Mouse (Mus musculus) MEL (cell line): ENCODE results near the gene Ggcx. TPM values are rescaled to one million over a fixed set of nuclear protein-coding genes. Genes with fewer than 3 reads are reported as not detected.

Experiments
- DNase-seq: peaks from one replicate; pipeline ENCODE4 v3.0.0; 2011; ENCODE audit warnings: low read depth, low spot score
- H3K27ac ChIP-seq: 2 replicates; pipeline ENCODE4 v1.5.1; 2012; ENCODE audit warnings: low read depth, mild to moderate bottlenecking, control low read depth, low read length, moderate library complexity; ENCODE audit not compliant: control insufficient read depth
- H3K27me3 ChIP-seq, 2 experiments: fragments of 150-350 bp in 1 of 2; sonication (generic) in 1 of 2; 2 replicates each; pipeline ENCODE4 v1.6.1; 2012; ENCODE audit warnings: low read length in 2 of 2, mild to moderate bottlenecking in 2 of 2, improper control_type of control experiment in 1 of 2, moderate library complexity in 1 of 2; ENCODE audit not compliant: insufficient read depth in 2 of 2, control insufficient read depth in 1 of 2
- H3K36me3 ChIP-seq, 2 experiments: 2 replicates each; pipeline ENCODE4 v1.6.1; 2012 to 2014; ENCODE audit warnings: low read length in 2 of 2, improper control_type of control experiment in 1 of 2, inconsistent platforms in 1 of 2, mild to moderate bottlenecking in 1 of 2; ENCODE audit not compliant: insufficient read depth in 2 of 2, control insufficient read depth in 1 of 2
- H3K4me1 ChIP-seq, 2 experiments: fragments of 150-350 bp in 1 of 2; sonication (generic) in 1 of 2; 2 replicates each; pipeline ENCODE4 v1.6.1; 2012; ENCODE audit warnings: low read length in 2 of 2, improper control_type of control experiment in 1 of 2, mild to moderate bottlenecking in 1 of 2; ENCODE audit not compliant: insufficient read depth in 2 of 2, control insufficient read depth in 1 of 2
- H3K4me3 ChIP-seq, 2 experiments: fragments of 150-350 bp in 1 of 2; sonication (generic) in 1 of 2; 2 replicates each; pipeline ENCODE4 v1.5.1; 2012; ENCODE audit warnings: low read depth in 2 of 2, low read length in 2 of 2, mild to moderate bottlenecking in 2 of 2, moderate library complexity in 2 of 2, control low read depth in 1 of 2, improper control_type of control experiment in 1 of 2; ENCODE audit not compliant: control insufficient read depth in 1 of 2, insufficient read depth in 1 of 2
- H3K79me2 ChIP-seq: 2 replicates; pipeline ENCODE4 v1.6.1; 2012; ENCODE audit warnings: mild to moderate bottlenecking, low read length, moderate library complexity; ENCODE audit not compliant: control insufficient read depth, poor library complexity, insufficient read depth
- H3K9ac ChIP-seq: 2 replicates; pipeline ENCODE4 v1.6.1; 2012; ENCODE audit warnings: low read depth, mild to moderate bottlenecking, control low read depth, low read length, moderate library complexity; ENCODE audit not compliant: control insufficient read depth, poor library complexity, severe bottlenecking
- H3K9me3 ChIP-seq: fragments of 150-350 bp; sonication (generic); replicated peaks from 2 replicates; pipeline ENCODE4 v1.6.1; 2012; ENCODE audit warnings: mild to moderate bottlenecking, low read length, improper control_type of control experiment, moderate library complexity; ENCODE audit not compliant: insufficient read depth
- BHLHE40 ChIP-seq: IDR thresholded peaks from 2 replicates; pipeline ENCODE4 v1.6.1; 2012; ENCODE audit warnings: low read depth, mild to moderate bottlenecking, inconsistent platforms, low read length, improper control_type of control experiment, borderline replicate concordance
- CTCF ChIP-seq, 3 experiments: IDR thresholded peaks in 2 of 3; conservative IDR thresholded peaks in 1 of 3; 2 replicates each; pipeline ENCODE4 v1.5.1; 2011 to 2012; ENCODE audit warnings: low read length in 3 of 3, low read depth in 2 of 3, mild to moderate bottlenecking in 2 of 3, improper control_type of control experiment in 1 of 3, inconsistent platforms in 1 of 3, mixed read lengths in 1 of 3, moderate library complexity in 1 of 3; ENCODE audit not compliant: control insufficient read depth in 1 of 3, insufficient read depth in 1 of 3, poor library complexity in 1 of 3, severe bottlenecking in 1 of 3
- ETS1 ChIP-seq: IDR thresholded peaks from 2 replicates; pipeline ENCODE4 v1.6.1; 2012; ENCODE audit warnings: low read depth, mild to moderate bottlenecking, inconsistent platforms, low read length, improper control_type of control experiment, moderate library complexity
- GATA1 ChIP-seq: IDR thresholded peaks from 2 replicates; pipeline ENCODE4 v1.6.1; 2011; ENCODE audit warnings: low read depth, low read length, improper control_type of control experiment
- HCFC1 ChIP-seq: IDR thresholded peaks from 2 replicates; pipeline ENCODE4 v1.6.1; 2012; ENCODE audit warnings: low read depth, mild to moderate bottlenecking, inconsistent platforms, low read length, improper control_type of control experiment, moderate library complexity
- MYC ChIP-seq: IDR thresholded peaks from 2 replicates; pipeline ENCODE4 v1.6.1; 2011; ENCODE audit warnings: low read depth, mild to moderate bottlenecking, low read length, improper control_type of control experiment, moderate library complexity
- NRF1 ChIP-seq: IDR thresholded peaks from 2 replicates; pipeline ENCODE4 v1.6.1; 2014; ENCODE audit warnings: low read depth, mild to moderate bottlenecking, inconsistent platforms, low read length, improper control_type of control experiment, moderate library complexity; ENCODE audit not compliant: poor library complexity, insufficient read depth, severe bottlenecking
- POLR2A ChIP-seq, 2 experiments: IDR thresholded peaks; 2 replicates each; pipeline ENCODE4 v1.6.1; 2011 to 2012; ENCODE audit warnings: low read length in 2 of 2, mild to moderate bottlenecking in 2 of 2, control low read depth in 1 of 2, improper control_type of control experiment in 1 of 2, low read depth in 1 of 2, moderate library complexity in 1 of 2; ENCODE audit not compliant: control insufficient read depth in 1 of 2, insufficient read depth in 1 of 2, poor library complexity in 1 of 2
- POLR2AphosphoS5 ChIP-seq: IDR thresholded peaks from 2 replicates; pipeline ENCODE4 v1.6.1; 2012; ENCODE audit warnings: low read depth, borderline replicate concordance, mild to moderate bottlenecking, inconsistent platforms, low read length, moderate library complexity, mixed read lengths
- TAL1 ChIP-seq: IDR thresholded peaks from 2 replicates; pipeline ENCODE4 v1.6.1; 2012; ENCODE audit warnings: mild to moderate bottlenecking, inconsistent platforms, low read length, moderate library complexity, mixed read lengths
- TBP ChIP-seq: IDR thresholded peaks from 2 replicates; pipeline ENCODE4 v1.8.0; 2011; ENCODE audit warnings: low read depth, low read length, improper control_type of control experiment
- UBTF ChIP-seq: IDR thresholded peaks from 2 replicates; pipeline ENCODE4 v1.6.1; 2012; ENCODE audit warnings: low read depth, mild to moderate bottlenecking, inconsistent platforms, low read length, improper control_type of control experiment, moderate library complexity, borderline replicate concordance; ENCODE audit not compliant: insufficient read depth
- USF1 ChIP-seq: IDR thresholded peaks from 2 replicates; pipeline ENCODE4 v1.6.1; 2014; ENCODE audit warnings: low read depth, mild to moderate bottlenecking, inconsistent platforms, low read length, improper control_type of control experiment, moderate library complexity
- ZNF384 ChIP-seq: IDR thresholded peaks from 2 replicates; pipeline ENCODE4 v1.6.1; 2012; ENCODE audit warnings: low read depth, mild to moderate bottlenecking, inconsistent platforms, low read length, improper control_type of control experiment
- polyA plus RNA-seq, 2 experiments: library from polyadenylated mRNA; stranded (reverse) in 1 of 2; unstranded in 1 of 2; fragments of >175 nt in 1 of 2; fragments of >200 nt in 1 of 2; gene quantifications; 2 replicates each; pipeline versions ENCODE4 v1.2.1 to v1.2.4; 2012; ENCODE audit warnings: low replicate concordance in 2 of 2, low read depth in 1 of 2; ENCODE audit not compliant: insufficient read length in 2 of 2, insufficient read depth in 1 of 2, missing spikeins in 1 of 2
- total RNA-seq: library from RNA; depleted of rRNA; stranded (reverse); fragments of 300-350 nt; gene quantifications from 2 replicates; pipeline ENCODE4 v1.2.3, GENCODE M21; 2012

Gene Ggcx
- total and polyA plus RNA-seq, 3 experiments, result 5.2 to 5.4 TPM; not detected in 1

DNA sequence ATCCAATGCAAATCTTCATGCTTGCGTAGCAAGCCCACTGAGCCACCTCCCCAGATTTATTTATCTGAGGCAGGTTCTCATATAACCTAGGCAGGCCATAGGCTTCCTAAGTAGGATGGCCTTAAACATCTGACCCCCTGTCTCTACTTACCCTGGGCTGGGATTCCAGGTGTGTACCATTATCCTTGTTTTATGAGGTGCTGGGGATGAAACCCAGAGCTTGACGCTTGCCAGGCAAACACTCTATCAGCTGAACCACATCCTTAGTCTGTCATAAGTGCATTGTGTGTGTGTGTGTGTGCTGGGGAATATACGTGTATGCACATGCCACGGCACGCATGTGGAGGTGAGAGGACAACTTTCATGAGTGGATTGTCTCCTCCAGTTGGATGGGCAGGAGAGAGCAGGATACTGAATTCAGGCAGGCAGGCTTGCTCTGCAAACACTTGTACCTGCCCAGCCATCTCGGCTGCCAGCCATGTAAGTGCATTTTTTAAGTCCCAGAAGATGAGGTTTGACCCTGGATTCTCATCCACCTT lies 25.2 kb upstream of the Ggcx start:
- Histone ChIP-seq H3K4me3 (peak overlapping the region; percentile 2 to 51; a peak in 3 of 4 replicates), H3K27ac (peak overlapping the region; percentile 99), H3K27me3 (no peaks in the 10 kb centered on the region), H3K9ac (peak overlapping the region; percentile 84), H3K36me3 (peaks cover 2 to 57% of the 10 kb centered on the region in 2 experiments; a peak in 3 of 4 replicates), H3K79me2 (peaks cover 63% of the 10 kb centered on the region), H3K4me1 (peaks cover 0 to 54% of the 10 kb centered on the region in 2 experiments; a peak in 3 of 4 replicates), H3K9me3 (no peaks in the 10 kb centered on the region)
- TF ChIP-seq POLR2AphosphoS5 (peak; percentile 98; the same call in 1 of the 2 replicates), ETS1 (no peak)
- peak; percentile 75 for DNase-seq

GRCm38 (mm10) chr6:72389471-72389940 lies 24.6 kb upstream of the Ggcx start:
- peak; percentile 97 for TF ChIP-seq GATA1
- no peak for TF ChIP-seq CTCF (IDR thresholded peaks at IDR 0.05 in 2 of 3, conservative IDR thresholded peaks at IDR 0.05 in 1 of 3; ENCODE audit: control insufficient read depth in 1 of 3, insufficient read depth in 1 of 3, low read depth in 2 of 3, low read length in 3 of 3, poor library complexity in 1 of 3, severe bottlenecking in 1 of 3)
- no peak for TF ChIP-seq NRF1
- peak in 1 of 2 experiments; percentile 17; a peak in 1 of 4 replicates for TF ChIP-seq POLR2A (IDR thresholded peaks at IDR 0.05; ENCODE audit: control insufficient read depth in 1 of 2, insufficient read depth in 1 of 2, low read depth in 1 of 2, low read length in 2 of 2, poor library complexity in 1 of 2)
- peak; percentile 98; the same call in 1 of the 2 replicates for TF ChIP-seq UBTF
- no peak for TF ChIP-seq ZNF384
- TF ChIP-seq USF1, result no peak
- TF ChIP-seq HCFC1, result no peak
- peak; percentile 97 for TF ChIP-seq TBP
- TF ChIP-seq ETS1, result no peak
- TF ChIP-seq BHLHE40, result no peak
- no peak for TF ChIP-seq MYC
- TF ChIP-seq TAL1, result peak; percentile 99
- TF ChIP-seq POLR2AphosphoS5, result peak; percentile 49; the same call in 1 of the 2 replicates
- peak overlapping the region; percentile 96 for H3K9ac ChIP-seq
- H3K27me3 ChIP-seq, result no peaks in the 10 kb centered on the region
- H3K9me3 ChIP-seq, result no peaks in the 10 kb centered on the region
- H3K36me3 ChIP-seq, result peaks cover 2 to 53% of the 10 kb centered on the region in 2 experiments; a peak in 3 of 4 replicates
- peak overlapping the region; percentile 2 to 77 for H3K4me3 ChIP-seq
- H3K79me2 ChIP-seq, result peaks cover 63% of the 10 kb centered on the region
- H3K4me1 ChIP-seq, result peaks cover 0 to 52% of the 10 kb centered on the region in 2 experiments; a peak in 3 of 4 replicates
- H3K27ac ChIP-seq, result peak overlapping the region; percentile 99
- DNase-seq, result peak; percentile 98
